24 mouse cellular contexts compared by ENCODE assay signal in genomic region chr17:87475356-87475755, GRCm38 (mm10). TPM values are rescaled to one million over a fixed set of nuclear protein-coding genes. Genes with fewer than 3 reads are reported as not detected.
DNase-seq lines count a peak whose midpoint lies in the region; ATAC-seq and TF ChIP-seq lines count a peak whose summit lies in the region.
"Had no signal": no experiment of that assay in that cellular context is flagged by ENCODE, and none has a peak within 500 bp of the region (broad histone marks: within the 10 kb centered on the region; RNA-seq: fewer than 3 reads in every experiment).

No protein-coding gene starts in this region.

- no peak for ATAC-seq in heart, embryonic 12.5 days (ENCODE audit: insufficient number of reproducible peaks, low FRiP score)
- ATAC-seq in neural tube, embryonic 11.5 days (ENCODE audit: insufficient read depth, low FRiP score, low TSS enrichment), result no peak
- ATAC-seq: forebrain, embryonic 16.5 days; hindbrain, embryonic 16.5 days had no signal

- WGBS in heart, embryonic 12.5 days, result 45% methylated on average over 8 of the region's 8 CpGs
- WGBS in neural tube, embryonic 11.5 days, result 60% methylated on average over 8 of the region's 8 CpGs
- 47% methylated on average over 8 of the region's 8 CpGs for WGBS in olfactory bulb, adult 2 months

- no peaks in the 10 kb centered on the region for H3K27me3 ChIP-seq in heart, embryonic 12.5 days (replicated peaks)
- H3K27me3 ChIP-seq in neural tube, embryonic 11.5 days (ENCODE audit: control insufficient read depth, insufficient read depth, low read length), result no peaks in the 10 kb centered on the region
- H3K27me3 ChIP-seq: heart, embryonic 13.5 days; stomach, embryonic 15.5 days had no signal

- intact Hi-C loops in left cerebral cortex, adult 2 months (cut with DNase I), result loop anchor here (1.0 to 5.0 kb wide), 4 partner anchors 15 to 55 kb away; no protein-coding TSS in a partner anchor

- H3K4me1 ChIP-seq in heart, embryonic 12.5 days (replicated peaks), result peaks cover 40% of the 10 kb centered on the region
- H3K4me1 ChIP-seq in neural tube, embryonic 11.5 days (ENCODE audit: control insufficient read depth, insufficient read depth, low read length), result peaks cover 7% of the 10 kb centered on the region; the same call in 1 of the 2 replicates
- peaks cover 37% of the 10 kb centered on the region for H3K4me1 ChIP-seq in olfactory bulb, adult 2 months (ENCODE audit: control insufficient read depth, insufficient read depth, low read length)

- 0 out of 2 replicates have a peak overlapping the region, but pooled peaks have one; percentile 31 for H3K27ac ChIP-seq in heart, embryonic 12.5 days (ENCODE audit: poor library complexity, severe bottlenecking)
- H3K27ac ChIP-seq in left cerebral cortex, adult 2 months, result peak overlapping the region; percentile 91
- no peak overlapping the region for H3K27ac ChIP-seq in neural tube, embryonic 11.5 days (ENCODE audit: low read depth, low read length)
- H3K27ac ChIP-seq in olfactory bulb, adult 2 months (ENCODE audit: insufficient read depth, low read depth, low read length), result peak overlapping the region; percentile 91
- H3K27ac ChIP-seq: embryonic facial prominence, embryonic 12.5 days; heart, embryonic 13.5 days; liver, embryonic 15.5 days; midbrain, embryonic 10.5 days; stomach, embryonic 15.5 days had no signal

- TF ChIP-seq POLR2A in olfactory bulb, adult 2 months (IDR thresholded peaks at IDR 0.05; ENCODE audit: insufficient read depth, low read depth, low read length), result no peak

- no peak overlapping the region for H3K9ac ChIP-seq in heart, embryonic 12.5 days
- H3K9ac ChIP-seq in neural tube, embryonic 11.5 days (ENCODE audit: low read length), result no peak overlapping the region
- H3K9ac ChIP-seq: embryonic facial prominence, embryonic 12.5 days; liver, embryonic 15.5 days; stomach, embryonic 15.5 days had no signal

- no peak for TF ChIP-seq CTCF in left cerebral cortex, adult 2 months (IDR thresholded peaks at IDR 0.05)
- TF ChIP-seq CTCF in olfactory bulb, adult 2 months (IDR thresholded peaks at IDR 0.05; ENCODE audit: insufficient read depth, low read depth, low read length), result no peak

- no peak for DNase-seq in heart, adult 18-20 months
- DNase-seq in left cerebral cortex, adult 2 months (ENCODE audit: extremely low spot score in 1 of 2, low spot score in 2 of 2), result peak in 1 of 2 experiments; percentile 27
- no peak for DNase-seq in left cerebral cortex, adult 11 months (ENCODE audit: low spot score)
- peak; percentile 6 for DNase-seq in neural tube, embryonic 11.5 days (ENCODE audit: low spot score)
- DNase-seq in neural tube, embryonic 10.5 days (ENCODE audit: extremely low spot score, low spot score), result no peak
- DNase-seq: adrenal gland, postnatal 36 days; cerebellum, adult 8-10 months; gastrocnemius, postnatal 25 days; heart, postnatal 4 days; kidney, adult 8-10 months had no signal

- no peaks in the 10 kb centered on the region for H3K36me3 ChIP-seq in heart, embryonic 12.5 days
- no peaks in the 10 kb centered on the region for H3K36me3 ChIP-seq in neural tube, embryonic 11.5 days (ENCODE audit: control insufficient read depth, insufficient read depth, low read length)
- H3K36me3 ChIP-seq: embryonic facial prominence, embryonic 12.5 days; heart, embryonic 13.5 days; liver, embryonic 15.5 days; midbrain, embryonic 10.5 days; stomach, embryonic 15.5 days had no signal

- H3K9me3 ChIP-seq in heart, embryonic 12.5 days (replicated peaks), result no peaks in the 10 kb centered on the region
- no peaks in the 10 kb centered on the region for H3K9me3 ChIP-seq in neural tube, embryonic 11.5 days (ENCODE audit: control insufficient read depth, low read length)
- H3K9me3 ChIP-seq: embryonic facial prominence, embryonic 12.5 days; heart, embryonic 13.5 days; liver, embryonic 15.5 days; midbrain, embryonic 10.5 days; stomach, embryonic 15.5 days had no signal

- no peak overlapping the region for H3K4me2 ChIP-seq in heart, embryonic 12.5 days
- no peak overlapping the region for H3K4me2 ChIP-seq in neural tube, embryonic 11.5 days (ENCODE audit: low read depth)

- H3K4me3 ChIP-seq in heart, embryonic 12.5 days, result no peak overlapping the region
- H3K4me3 ChIP-seq in left cerebral cortex, adult 2 months, result no peak overlapping the region
- H3K4me3 ChIP-seq in neural tube, embryonic 11.5 days (ENCODE audit: low read depth, low read length), result no peak overlapping the region
- no peak overlapping the region for H3K4me3 ChIP-seq in olfactory bulb, adult 2 months (ENCODE audit: insufficient read depth, low read depth, low read length)
- H3K4me3 ChIP-seq: liver, embryonic 15.5 days; stomach, embryonic 15.5 days had no signal

RNA-seq across cellular contexts. Expression of gene Calm2, which starts 28.6 kb away (rescaled TPM):
- 619 and 647 TPM in 2 replicates for polyA plus RNA-seq in heart, embryonic 12.5 days (2016; fragmentation: Nextera tagmentation; extraction: Ambion mirVana)
- total RNA-seq in heart, adult 18-20 months (2021), result 100 to 1,000 TPM; 153 TPM
- 1,000 to 10,000 TPM; 2,083 to 2,187 TPM for total RNA-seq in left cerebral cortex, adult 2 months (2021)
- polyA plus RNA-seq in neural tube, embryonic 11.5 days (2014; fragmentation: Nextera tagmentation; extraction: Ambion mirVana), result 1,603 and 1,604 TPM in 2 replicates
- 549 and 1,470 TPM in 2 replicates for polyA plus RNA-seq in olfactory bulb, adult 2 months (2012; ENCODE audit: insufficient read depth, insufficient read length, low replicate concordance, missing spikeins)

RNA-seq across cellular contexts. Expression of gene Stpg4, which starts 47.8 kb away (rescaled TPM):
- not detected in 2 replicates for polyA plus RNA-seq in heart, embryonic 12.5 days (2016; fragmentation: Nextera tagmentation; extraction: Ambion mirVana)
- total RNA-seq in heart, adult 18-20 months (2021), result not detected
- total RNA-seq in left cerebral cortex, adult 2 months (2021), result not detected
- polyA plus RNA-seq in neural tube, embryonic 11.5 days (2014; fragmentation: Nextera tagmentation; extraction: Ambion mirVana), result 0.39 TPM in 1 of 2 replicates, not detected in the other
- polyA plus RNA-seq in olfactory bulb, adult 2 months (2012; ENCODE audit: insufficient read depth, insufficient read length, low replicate concordance, missing spikeins), result not detected in 2 replicates
- total RNA-seq: adrenal gland, postnatal 36 days; common myeloid progenitor, adult 5-6 weeks; ES-E14; gastrocnemius, postnatal 25 days; heart, postnatal 4 days; layer of hippocampus, adult 18-20 months had no signal
- polyA plus RNA-seq: C2C12; embryonic facial prominence, embryonic 12.5 days; forebrain, embryonic 16.5 days; limb, embryonic 14.5 days; liver, embryonic 15.5 days; midbrain, embryonic 10.5 days; stomach, embryonic 15.5 days had no signal
